Mouse (Mus musculus): ENCODE data around the gene Nudt6.
A peak's percentile ranks its signal among the peaks of the same experiment; 100 is the strongest.

Gene Nudt6

DNA sequence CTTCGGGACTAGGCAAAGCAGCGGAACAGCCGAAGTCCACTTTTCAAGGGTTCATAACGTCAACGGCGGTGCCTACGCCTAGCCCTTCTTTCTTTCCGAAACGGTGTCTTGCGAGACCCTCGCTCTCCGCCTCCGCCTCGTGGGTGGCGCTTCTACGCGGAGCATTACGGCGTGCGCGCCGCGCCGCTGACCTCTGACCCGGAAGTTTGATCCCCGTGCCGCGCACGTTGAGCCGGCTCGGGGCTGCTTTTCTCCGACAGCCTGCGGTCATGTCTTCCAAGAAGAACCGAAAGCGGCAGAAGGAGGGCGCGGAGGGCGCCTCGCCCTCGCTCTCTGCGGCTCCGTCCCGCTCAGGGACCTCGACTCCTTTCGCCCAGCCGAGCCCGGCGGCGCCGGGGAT is at the start of gene Nudt6:
TSS of gene Nudt6 (minus strand) at position 140 of the 400 bp plus-strand sequence.
- peak; percentile 95 to 96 for DNase-seq

GRCm38 (mm10) chr3:37469353-37469752 is 49.3 kb upstream of the Nudt6 start:
- no peak for DNase-seq

GRCm38 (mm10) chr3:37468170-37468569 is 48.2 kb upstream of the Nudt6 start:
- peak; percentile 34 to 44 for DNase-seq

DNA sequence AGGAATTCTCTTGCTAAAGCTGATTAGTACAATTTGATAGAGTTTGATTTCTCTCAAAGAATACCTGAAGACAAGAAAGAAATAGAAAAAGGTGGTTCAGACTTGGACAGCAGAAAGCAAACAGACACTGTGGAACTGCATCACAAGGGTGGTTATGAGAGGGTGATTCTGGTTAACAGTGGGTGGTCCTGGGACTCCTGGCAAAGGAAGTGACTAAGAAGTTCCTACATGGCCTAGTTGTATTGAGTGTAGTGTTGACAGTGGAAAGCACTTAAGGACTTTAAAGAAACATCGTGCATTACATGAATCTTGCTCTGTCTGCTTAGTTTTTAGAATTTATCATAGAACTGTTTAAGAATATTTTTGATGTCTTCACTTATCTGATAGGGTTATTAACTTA is 36.0 kb upstream of the Nudt6 start:
- DNase-seq = no peak

DNA sequence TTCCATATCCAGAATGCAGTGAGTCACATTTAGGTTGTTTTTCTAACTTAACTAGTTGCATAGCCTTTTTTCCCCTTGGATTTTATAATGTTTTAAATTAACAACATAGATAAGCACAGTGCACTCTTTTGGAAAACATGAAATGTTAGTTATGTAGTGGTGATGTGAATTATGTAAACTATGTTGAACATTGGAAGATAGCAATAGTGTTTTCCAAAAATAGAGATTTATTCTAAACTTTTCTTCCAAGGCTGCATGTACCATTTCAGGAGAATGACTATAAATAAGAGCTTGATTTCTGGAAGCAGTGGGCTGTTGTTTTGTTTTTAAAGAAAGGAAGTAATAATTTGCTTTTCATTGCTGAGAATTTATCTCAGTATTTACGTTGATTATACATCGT is 23.4 kb upstream of the Nudt6 start:
- DNase-seq = no peak

GRCm38 (mm10) chr3:37439770-37440169 is 19.8 kb upstream of the Nudt6 start:
- no peak for DNase-seq

- no peak for DNase-seq
These were observed 10.3 kb upstream of the Nudt6 start for GRCm38 (mm10) chr3:37430359-37430758.

- no peak for DNase-seq
These were observed 6.1 kb upstream of the Nudt6 start for GRCm38 (mm10) chr3:37426069-37426468.

DNA sequence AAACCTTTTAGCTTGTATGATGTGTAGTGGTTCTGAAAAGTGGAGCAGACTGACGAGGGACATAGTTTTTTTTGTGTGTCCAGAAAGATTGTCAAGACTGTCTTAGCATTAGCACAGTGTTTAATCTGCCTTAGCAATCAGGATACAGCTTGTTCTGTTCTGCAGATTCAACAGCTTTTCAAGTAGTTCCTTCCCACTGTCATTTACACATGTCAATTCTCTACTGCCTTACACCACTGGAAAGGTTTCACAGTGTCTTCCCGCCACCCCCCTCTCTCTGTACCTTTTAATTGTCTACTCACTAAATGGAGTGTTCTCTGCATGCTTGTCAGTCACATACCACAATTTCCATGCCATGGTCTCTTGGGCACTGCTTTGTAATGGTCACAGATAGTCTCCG is 1.2 kb upstream of the Nudt6 start:
- DNase-seq = no peak

DNA sequence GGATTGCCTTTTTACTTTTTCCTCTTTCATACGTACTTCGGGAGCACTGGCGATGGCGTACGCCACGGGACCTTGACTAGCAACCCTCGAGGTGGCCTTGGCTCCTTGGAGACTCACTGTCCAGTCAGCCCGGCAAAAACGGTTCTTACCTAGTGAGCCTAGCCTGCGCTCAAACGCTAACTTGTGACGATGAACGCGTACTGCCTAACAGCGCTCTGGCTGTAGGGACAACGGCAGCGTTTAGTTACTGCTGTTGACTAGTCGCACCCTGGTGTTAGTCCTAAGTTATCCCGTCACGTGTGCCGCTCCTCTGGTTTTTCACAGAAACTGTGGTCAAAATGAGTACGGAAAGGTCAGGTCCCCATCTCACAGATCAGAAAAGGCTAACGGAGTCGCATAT is 630 bp upstream of the Nudt6 start:
- DNase-seq = no peak

GRCm38 (mm10) chr3:37419458-37419991 is 486 bp downstream of the Nudt6 start, which contains the start of gene Spata5:
TSS of gene Spata5 (plus strand) at chr3:37419896.
- peak; percentile 99 to 100 for DNase-seq

DNA sequence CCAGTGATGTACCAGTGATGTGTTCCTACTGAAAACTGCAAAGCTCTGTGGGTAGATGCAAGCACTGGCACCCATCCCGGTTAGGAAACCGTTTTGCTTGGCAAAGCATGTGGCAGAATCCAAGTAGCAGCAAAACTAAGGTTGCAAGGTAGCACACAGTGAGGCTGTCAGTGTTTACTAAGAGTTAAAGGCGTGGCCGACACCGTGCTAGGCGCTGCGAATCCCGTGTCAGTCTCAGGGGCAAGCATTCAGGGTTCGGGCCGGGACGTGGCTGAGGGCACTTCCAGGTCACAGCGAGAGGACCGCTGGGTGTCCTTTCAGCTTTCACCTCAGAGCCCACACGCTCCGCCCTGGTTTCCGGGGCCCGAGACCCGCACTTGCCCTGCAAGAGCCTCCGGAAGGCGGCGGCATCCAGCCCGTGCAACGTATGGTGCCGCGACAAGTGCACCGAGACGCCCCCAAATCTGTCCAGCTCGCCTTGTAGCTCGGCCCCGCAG is 1.0 kb downstream of the Nudt6 start:
- peak; percentile 81 to 85 for DNase-seq

DNA sequence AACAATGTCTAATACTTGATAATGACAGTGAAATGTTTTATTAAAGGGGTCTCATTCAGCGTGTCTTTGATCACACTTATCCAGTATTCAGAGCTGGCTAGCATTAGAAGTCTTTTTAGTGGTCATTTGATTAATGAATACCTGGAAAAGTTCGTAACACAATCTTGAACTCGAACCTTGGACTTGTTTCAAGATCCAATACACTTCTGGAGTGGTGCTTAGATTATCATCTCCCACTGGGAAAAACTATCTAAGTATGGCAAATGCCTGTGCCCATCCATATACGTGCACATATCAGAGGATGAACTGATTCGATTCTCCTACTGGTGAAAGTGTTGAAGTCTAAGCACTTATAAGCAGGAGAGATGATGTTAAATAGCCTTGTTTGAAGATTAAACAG is 1.7 kb downstream of the Nudt6 start:
- DNase-seq = peak in 1 of 2 experiments; percentile 7

GRCm38 (mm10) chr3:37414413-37414960 is 5.5 kb downstream of the Nudt6 start:
- DNase-seq = peak; percentile 89 to 93

GRCm38 (mm10) chr3:37413446-37413845 is 6.6 kb downstream of the Nudt6 start:
- DNase-seq = no peak

- no peak for DNase-seq
These were observed 12.4 kb downstream of the Nudt6 start for GRCm38 (mm10) chr3:37407598-37407997.

- peak in 1 of 2 experiments; percentile 15 for DNase-seq
These were observed 18.0 kb downstream of the Nudt6 start for GRCm38 (mm10) chr3:37401729-37402610.

GRCm38 (mm10) chr3:37398661-37399395 is 21.2 kb downstream of the Nudt6 start:
- peak; percentile 74 to 81 for DNase-seq

- no peak for DNase-seq
These were observed 22.4 kb downstream of the Nudt6 start for GRCm38 (mm10) chr3:37397646-37398045.

DNA sequence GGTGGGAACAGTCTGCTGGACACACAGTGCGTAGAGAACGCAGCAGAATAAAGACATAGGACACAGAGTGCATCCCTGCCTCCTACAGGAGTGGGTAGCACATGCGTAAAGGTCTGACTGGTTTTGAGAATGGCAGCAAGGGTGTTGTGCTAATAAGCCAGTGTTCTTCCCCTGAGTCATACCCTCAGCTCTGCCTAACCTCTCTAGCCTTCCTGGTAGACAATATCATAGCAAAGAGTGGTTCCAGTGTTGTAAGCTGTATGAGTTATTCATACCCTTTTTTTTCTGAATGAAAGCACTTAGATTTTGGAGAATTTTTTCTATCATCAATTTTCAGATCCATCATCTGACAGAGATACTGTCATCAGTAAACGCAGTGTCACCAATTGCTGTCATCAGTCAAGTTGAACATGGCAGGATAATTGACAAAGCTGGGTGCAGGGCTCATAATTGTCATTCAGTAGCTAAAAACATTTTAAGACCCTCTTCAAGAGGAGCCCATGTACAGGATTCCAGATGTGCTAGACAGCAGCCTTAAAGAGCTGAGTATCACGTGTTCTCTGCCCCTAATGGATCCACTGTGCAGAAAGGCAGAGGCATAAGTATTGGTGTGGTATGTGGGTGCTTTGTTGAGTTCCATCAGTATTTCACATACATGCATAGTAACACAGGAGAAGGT is 22.9 kb downstream of the Nudt6 start:
- DNase-seq = no peak

DNA sequence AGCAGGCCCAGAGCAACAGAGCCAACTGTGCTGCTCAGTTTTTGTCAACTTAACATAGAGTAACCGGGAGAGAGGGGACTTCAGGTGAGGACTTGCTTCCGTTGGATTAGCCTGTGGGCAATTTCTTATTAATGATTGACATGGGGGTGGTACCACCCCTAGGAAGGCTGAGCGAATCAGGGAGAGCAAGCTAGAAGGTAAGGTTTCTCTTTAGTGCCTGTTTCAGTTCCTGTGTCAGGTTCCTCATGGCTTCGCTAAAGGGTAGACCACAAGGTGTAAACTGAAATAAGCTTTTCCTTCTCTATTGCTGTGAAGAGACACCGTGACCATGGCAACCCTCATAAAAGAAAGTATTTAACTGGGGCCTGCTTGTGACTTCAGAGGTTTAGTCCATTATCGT is 32.7 kb downstream of the Nudt6 start:
- no peak for DNase-seq

- DNase-seq = no peak
These were observed 36.8 kb downstream of the Nudt6 start for GRCm38 (mm10) chr3:37383096-37383765.
